Mouse (Mus musculus) activated CD4-positive, CD25-positive, alpha-beta regulatory T cell, adult 9 weeks (primary cell): ENCODE data around the gene Dcaf10. TPM values are rescaled to one million over a fixed set of nuclear protein-coding genes. Genes with fewer than 3 reads are reported as not detected.

Source experiments
- polyA plus RNA-seq: library from polyadenylated mRNA; unstranded; fragments of 100-300 nt; shearing (Covaris generic); gene quantifications from one replicate; pipeline ENCODE4 v1.2.1, GENCODE M21; 2017

Gene Dcaf10
- 1.3 TPM for polyA plus RNA-seq

DNA sequence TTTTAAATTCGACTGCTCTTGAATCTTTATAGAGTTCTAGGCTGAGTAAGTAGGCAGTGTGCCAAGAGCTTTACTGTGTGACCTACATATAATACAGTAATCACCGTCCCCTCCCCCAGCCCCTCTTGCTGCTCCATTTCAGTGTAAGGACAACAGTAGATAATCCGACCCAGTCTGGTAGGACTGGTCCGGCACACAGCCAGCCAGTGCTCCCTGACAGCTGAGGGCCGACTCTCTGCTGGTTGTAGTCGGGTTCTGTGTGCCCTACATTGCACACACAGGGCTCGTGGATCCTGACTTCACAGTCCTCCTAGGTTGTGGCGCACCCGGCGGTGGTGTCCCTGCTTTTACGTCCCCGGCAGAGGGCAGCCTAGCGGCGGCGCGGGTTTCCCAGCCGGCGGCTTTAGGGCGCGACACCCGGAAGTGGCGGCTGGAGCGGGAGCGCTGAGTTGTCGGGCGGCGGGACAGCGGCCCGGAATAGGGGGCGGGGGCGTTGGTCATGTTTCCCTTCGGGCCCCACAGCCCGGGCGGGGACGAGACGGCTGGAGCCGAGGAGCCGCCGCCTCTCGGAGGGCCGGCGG, at the start of gene Dcaf10:
TSS of gene Dcaf10 (plus strand) at position 433 of the 581 bp plus-strand sequence.

DNA sequence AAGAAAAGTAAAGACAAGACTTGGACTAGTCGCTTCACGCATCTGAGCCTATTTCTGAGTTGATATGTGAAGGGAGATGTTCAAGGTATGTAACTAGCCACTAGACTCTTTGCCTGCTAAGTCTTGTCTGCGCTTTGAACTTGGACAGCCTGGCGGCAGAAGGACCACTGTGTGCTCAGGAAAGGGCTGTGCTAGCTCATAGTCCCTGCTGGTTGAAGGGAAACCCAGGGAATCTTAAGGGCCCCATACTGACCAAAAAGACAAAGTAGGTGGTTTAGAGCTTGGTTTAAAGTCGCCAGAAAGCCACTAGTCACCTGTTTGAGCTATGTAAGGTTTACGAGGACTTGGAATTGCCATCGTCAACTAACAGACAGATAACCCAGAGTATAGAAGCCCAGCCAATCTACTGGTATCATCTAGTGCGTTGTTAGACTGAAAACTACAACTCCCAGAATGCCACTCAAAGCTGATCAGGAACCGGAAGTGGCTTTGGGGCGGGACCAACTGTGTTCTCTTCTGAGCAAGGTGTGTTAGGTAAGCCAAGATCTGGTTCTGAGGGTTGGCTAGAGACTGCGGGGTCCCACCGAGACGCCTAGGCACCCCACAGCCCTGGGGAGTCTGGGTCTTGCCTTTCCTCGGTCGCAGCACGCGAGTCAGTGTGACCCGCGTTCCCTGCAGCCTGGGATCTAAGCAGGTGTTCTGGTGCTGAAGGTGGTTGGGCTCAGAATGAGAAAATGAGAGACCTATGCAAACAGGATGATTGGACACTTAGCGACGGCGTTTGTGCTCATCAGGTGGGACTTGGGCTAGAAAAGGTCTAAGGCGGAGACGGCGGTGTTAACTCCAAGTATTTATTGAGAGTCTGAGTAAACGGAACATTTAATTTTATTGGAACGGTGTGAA, 45.0 kb upstream of the Dcaf10 start, which contains the start of gene Trmt10b:
TSS of gene Trmt10b (plus strand) at position 466 of the 903 bp plus-strand sequence.

DNA sequence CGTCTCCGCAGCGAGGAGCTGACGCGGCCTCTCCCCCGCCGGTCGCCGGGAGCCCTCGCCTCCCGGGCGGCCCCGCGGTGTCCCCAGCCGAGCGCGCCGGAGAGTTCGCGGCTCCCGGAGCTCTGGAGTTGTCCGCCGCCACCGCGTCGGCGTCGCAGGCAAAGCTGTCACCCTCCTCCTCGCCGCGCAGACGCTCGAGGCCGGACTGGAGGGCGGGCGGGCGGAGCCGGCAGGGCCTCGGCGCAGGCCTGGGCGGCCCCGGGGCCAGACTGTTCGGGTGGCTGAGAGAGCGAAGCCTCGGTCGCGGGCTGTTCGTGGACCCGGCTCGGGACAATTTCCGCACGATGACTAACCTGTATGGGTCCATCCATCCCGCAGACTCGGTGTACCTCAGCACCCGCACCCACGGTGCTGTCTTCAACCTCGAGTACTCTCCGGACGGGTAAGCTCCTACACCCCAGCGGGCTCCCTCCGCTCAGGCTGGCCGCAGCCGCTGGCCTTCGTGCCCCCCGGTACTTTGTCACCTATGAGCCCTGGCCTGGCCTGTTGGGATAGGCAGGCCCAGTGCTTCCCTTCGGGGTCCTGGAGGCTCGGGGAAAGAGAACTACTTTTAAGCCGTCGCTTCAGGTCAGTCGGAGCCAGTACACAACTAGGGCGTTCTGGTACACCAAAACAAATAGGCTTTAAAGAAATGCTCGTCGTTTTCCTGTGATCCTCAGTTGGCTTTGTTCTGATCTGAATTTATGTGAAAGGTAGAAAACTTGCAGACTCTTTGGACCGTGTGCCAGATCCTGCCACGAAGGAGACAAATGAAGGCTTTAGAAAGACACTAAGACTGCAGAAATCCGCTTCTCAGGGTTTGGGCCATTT, 620 bp downstream of the Dcaf10 start, which contains the start of gene Exosc3:
TSS of gene Exosc3 (minus strand) at position 447 of the 870 bp plus-strand sequence.

DNA sequence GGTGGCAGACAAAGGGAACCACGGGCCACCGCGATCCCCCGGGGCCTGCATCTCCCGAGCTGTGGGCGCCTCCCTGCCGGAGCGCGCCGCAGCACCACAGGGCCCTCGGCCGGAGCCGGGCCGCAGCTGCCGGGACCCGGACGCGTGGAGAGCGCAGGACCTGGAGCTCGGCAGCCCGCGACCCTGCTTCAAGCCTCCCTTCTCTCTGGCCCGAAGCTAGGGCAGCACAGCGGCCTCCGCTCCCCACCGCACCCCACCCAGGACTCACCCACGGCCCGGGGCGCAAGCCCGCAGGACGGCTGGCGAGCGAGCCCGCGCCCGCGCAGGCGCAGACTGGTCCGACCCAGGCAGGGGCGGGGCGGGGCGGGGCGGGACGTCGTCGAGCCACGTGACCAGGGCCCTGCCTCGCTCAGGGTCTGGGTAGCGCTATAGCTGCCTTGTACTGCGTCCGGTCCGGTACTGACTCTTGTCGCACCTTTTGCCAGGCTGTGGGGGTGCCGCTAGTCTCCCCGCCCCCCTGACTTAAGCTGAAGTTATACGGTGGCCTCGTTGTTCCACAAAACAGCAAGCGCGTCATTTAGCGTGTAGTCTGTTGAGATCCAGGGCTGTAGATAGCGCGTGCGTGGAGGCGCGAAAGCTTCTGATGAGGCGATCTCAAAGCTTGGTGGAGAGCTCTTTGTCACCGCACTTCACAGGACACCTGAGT, 66.7 kb downstream of the Dcaf10 start, which contains the start of gene Slc25a51:
TSS of gene Slc25a51 (minus strand) at position 340 of the 706 bp plus-strand sequence.

Other genes with a start within 250 kb of the Dcaf10 start
- gene Tomm5, start 234.0 kb upstream of the Dcaf10 start, polyA plus RNA-seq = 169 TPM
- gene Frmpd1, start 157.2 kb upstream of the Dcaf10 start, polyA plus RNA-seq = not detected
- gene Trmt10b, start 45.0 kb upstream of the Dcaf10 start, polyA plus RNA-seq = 18.9 TPM
- gene Exosc3, start 631 bp downstream of the Dcaf10 start, polyA plus RNA-seq = 89.6 TPM
- gene Slc25a51, start 66.7 kb downstream of the Dcaf10 start, polyA plus RNA-seq = 33.8 TPM
- gene Shb, start 190.4 kb downstream of the Dcaf10 start, polyA plus RNA-seq = 0.34 TPM